Mouse (Mus musculus): Measurements from ENCODE around the gene Pld3.

DNA sequence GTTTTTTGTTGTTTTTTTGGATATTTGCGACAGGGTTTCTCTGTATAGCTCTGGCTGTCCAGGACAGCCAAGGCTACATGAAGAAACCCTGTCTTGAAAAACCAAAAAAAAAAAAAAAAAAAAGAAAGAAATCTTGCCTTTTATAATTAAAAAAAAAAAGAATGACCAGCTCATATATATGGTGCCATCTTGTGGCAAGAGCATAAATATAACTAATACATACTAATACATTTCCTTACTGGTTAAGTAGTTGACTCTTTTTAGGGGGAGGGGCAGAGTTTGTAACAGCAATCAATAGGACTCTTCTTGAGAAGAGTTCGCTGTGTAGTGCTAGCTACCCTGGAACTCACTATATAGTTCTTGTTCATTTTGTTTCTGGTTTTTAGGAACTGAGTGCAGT is 34.7 kb upstream of the Pld3 start:
- TF ChIP-seq CTCF (conservative IDR thresholded peaks at IDR 0.05; ENCODE audit: low read length), result no peak
- TF ChIP-seq POU5F1 (IDR thresholded peaks at IDR 0.05; ENCODE audit: borderline replicate concordance, low read length), result no peak
- TF ChIP-seq NANOG (IDR thresholded peaks at IDR 0.05; ENCODE audit: borderline replicate concordance, low read length), result no peak
